Mouse (Mus musculus): ENCODE measurements around the gene Opa3.

- TF ChIP-seq CTCF (IDR thresholded peaks at IDR 0.05; ENCODE audit: borderline replicate concordance, extremely low read depth, insufficient read depth, insufficient read length): no peak
- no peak for TF ChIP-seq POLR2A (IDR thresholded peaks at IDR 0.05; ENCODE audit: borderline replicate concordance, extremely low read depth, insufficient read depth, insufficient read length, poor library complexity, severe bottlenecking)
Measured at GRCm38 (mm10) chr7:19253437-19253836, 25.3 kb downstream of the Opa3 start.

Data from brain, embryonic 14.5 days (tissue).